Mouse (Mus musculus) MEL (cell line): ENCODE data around the gene Gnat1.

Experiments
- CHD1 ChIP-seq: IDR thresholded peaks from 2 replicates; pipeline ENCODE4 v1.6.1; 2012; ENCODE audit warnings: low read depth, mild to moderate bottlenecking, inconsistent platforms, low read length, improper control_type of control experiment
- CTCF ChIP-seq, 3 experiments: IDR thresholded peaks in 2 of 3; conservative IDR thresholded peaks in 1 of 3; 2 replicates each; pipeline ENCODE4 v1.5.1; 2011 to 2012; ENCODE audit warnings: low read length in 3 of 3, low read depth in 2 of 3, mild to moderate bottlenecking in 2 of 3, improper control_type of control experiment in 1 of 3, inconsistent platforms in 1 of 3, mixed read lengths in 1 of 3, moderate library complexity in 1 of 3; ENCODE audit not compliant: control insufficient read depth in 1 of 3, insufficient read depth in 1 of 3, poor library complexity in 1 of 3, severe bottlenecking in 1 of 3
- ELF1 ChIP-seq: IDR thresholded peaks from 2 replicates; pipeline ENCODE4 v1.6.1; 2014; ENCODE audit warnings: low read depth, mild to moderate bottlenecking, inconsistent platforms, low read length, improper control_type of control experiment, moderate library complexity
- NELFE ChIP-seq: IDR thresholded peaks from 2 replicates; pipeline ENCODE4 v1.6.1; 2011; ENCODE audit warnings: low read depth, low read length, improper control_type of control experiment
- SIN3A ChIP-seq: IDR thresholded peaks from 2 replicates; pipeline ENCODE4 v1.6.1; 2012; ENCODE audit warnings: low read length, improper control_type of control experiment, inconsistent platforms

GRCm38 (mm10) chr9:107698611-107699190, 19.2 kb upstream of the Gnat1 start:
- no peak for TF ChIP-seq SIN3A
- TF ChIP-seq ELF1, result no peak
- TF ChIP-seq CHD1, result no peak
- TF ChIP-seq NELFE, result no peak
- no peak for TF ChIP-seq CTCF (IDR thresholded peaks at IDR 0.05 in 2 of 3, conservative IDR thresholded peaks at IDR 0.05 in 1 of 3; ENCODE audit: control insufficient read depth in 1 of 3, insufficient read depth in 1 of 3, low read depth in 2 of 3, low read length in 3 of 3, poor library complexity in 1 of 3, severe bottlenecking in 1 of 3)
